Mouse (Mus musculus) limb, embryonic 10.5 days (tissue): ENCODE results near the gene Ing4. TPM values are rescaled to one million over a fixed set of nuclear protein-coding genes. Genes with fewer than 3 reads are reported as not detected.

Source experiments
- DNase-seq: peaks from one replicate; pipeline ENCODE4 v3.0.0-alpha.2; 2017; ENCODE audit warnings: low spot score
- H3K27ac ChIP-seq: fragments of 300-500 bp; sonication (generic); 2 replicates; pipeline ENCODE4 v1.5.1; 2016; ENCODE audit warnings: mild to moderate bottlenecking
- H3K27me3 ChIP-seq: fragments of 300-500 bp; sonication (generic); 2 replicates; pipeline ENCODE4 v1.6.1; 2016; ENCODE audit warnings: low read depth, mild to moderate bottlenecking; ENCODE audit not compliant: poor library complexity, severe bottlenecking
- H3K36me3 ChIP-seq: fragments of 300-500 bp; sonication (generic); 2 replicates; pipeline ENCODE4 v1.6.1; 2016; ENCODE audit warnings: mild to moderate bottlenecking, moderate library complexity
- H3K4me1 ChIP-seq: fragments of 300-500 bp; sonication (generic); 2 replicates; pipeline ENCODE4 v1.6.1; 2016
- H3K4me3 ChIP-seq: fragments of 300-500 bp; sonication (generic); 2 replicates; pipeline ENCODE4 v1.5.1; 2016; ENCODE audit warnings: mild to moderate bottlenecking, moderate library complexity
- H3K9me3 ChIP-seq: fragments of 300-500 bp; sonication (generic); replicated peaks from 2 replicates; pipeline ENCODE4 v1.6.1; 2016; ENCODE audit warnings: mild to moderate bottlenecking
- WGBS: fragments of 180-500 bp; shearing (Covaris S2); methylation state at CpG from one replicate; pipeline ENCODE4 v1.1.7; 2016; 5-methylcytosine and 5-hydroxymethylcytosine counted together
- microRNA-seq: library from miRNA; unstranded; fragments of <30 nt; microRNA quantifications from one replicate; pipeline ENCODE4, GENCODE M21; 2017
- polyA plus RNA-seq: library from polyadenylated mRNA; unstranded; fragments of >200 nt; fragmentation: Nextera tagmentation; extraction: Ambion mirVana; gene quantifications from 2 replicates; pipeline ENCODE4 v1.2.1, GENCODE M21; 2016

Gene Ing4
- polyA plus RNA-seq, 1 experiment from 2014 or later: 145 TPM

GRCm38 (mm10) chr6:125097346-125097689 lies 57.8 kb downstream of the Ing4 start:
- H3K27ac ChIP-seq: peak overlapping the region; percentile 97
- WGBS: 2% methylated on average over 12 of the region's 12 CpGs
- DNase-seq: no peak
- peak overlapping the region; percentile 100 for H3K4me3 ChIP-seq
- H3K27me3 ChIP-seq: no peaks in the 10 kb centered on the region
- H3K9me3 ChIP-seq: no peaks in the 10 kb centered on the region
- peaks cover 53% of the 10 kb centered on the region for H3K36me3 ChIP-seq
- peaks cover 66% of the 10 kb centered on the region for H3K4me1 ChIP-seq

- Histone ChIP-seq H3K9me3 (no peaks in the 10 kb centered on the region), H3K4me3 (peak overlapping the region; percentile 100), H3K27ac (peak overlapping the region; percentile 97; the same call in 1 of the 2 replicates), H3K4me1 (peaks cover 68% of the 10 kb centered on the region), H3K27me3 (no peaks in the 10 kb centered on the region), H3K36me3 (peaks cover 59% of the 10 kb centered on the region)
- 66% methylated on average over 8 of the region's 8 CpGs for WGBS
- no peak for DNase-seq
Observed at GRCm38 (mm10) chr6:125097951-125098350, 58.4 kb downstream of the Ing4 start.

- H3K9me3 ChIP-seq: no peaks in the 10 kb centered on the region
- H3K27ac ChIP-seq: peak overlapping the region; percentile 50
- H3K27me3 ChIP-seq: no peaks in the 10 kb centered on the region
- WGBS: 73% methylated on average over 3 of the region's 3 CpGs
- no peak for DNase-seq
- H3K4me3 ChIP-seq: peak overlapping the region; percentile 100
- H3K4me1 ChIP-seq: peaks cover 68% of the 10 kb centered on the region
- H3K36me3 ChIP-seq: peaks cover 65% of the 10 kb centered on the region
Observed at GRCm38 (mm10) chr6:125098513-125098912, 59.0 kb downstream of the Ing4 start.

Small RNA genes within 50 kb of the gene (microRNA-seq; reads per million reads assigned to microRNA genes)
- gene Mir7045: not detected

Other genes starting within 250 kb of the Ing4 start
- gene Spsb2, start 231.1 kb upstream of the Ing4 start, polyA plus RNA-seq: 4.7 and 6.9 TPM in 2 replicates
- 831 and 927 TPM in 2 replicates for gene Tpi1, start 225.5 kb upstream of the Ing4 start, polyA plus RNA-seq
- 200 and 209 TPM in 2 replicates for gene Usp5, start 210.3 kb upstream of the Ing4 start, polyA plus RNA-seq
- 243 and 250 TPM in 2 replicates for gene Cdca3, start 210.2 kb upstream of the Ing4 start, polyA plus RNA-seq
- gene Gnb3, start 199.5 kb upstream of the Ing4 start, polyA plus RNA-seq: 0.34 and 0.35 TPM in 2 replicates
- 17.3 and 26.8 TPM in 2 replicates for gene P3h3, start 182.0 kb upstream of the Ing4 start, polyA plus RNA-seq
- gene Gpr162, start 175.8 kb upstream of the Ing4 start, polyA plus RNA-seq: 0.59 and 1.2 TPM in 2 replicates
- gene Cd4, start 151.5 kb upstream of the Ing4 start, polyA plus RNA-seq: not detected in 2 replicates
- 0.88 and 1.6 TPM in 2 replicates for gene Lag3, start 128.1 kb upstream of the Ing4 start, polyA plus RNA-seq
- 144 and 208 TPM in 2 replicates for gene Ptms, start 119.7 kb upstream of the Ing4 start, polyA plus RNA-seq
- gene Mlf2, start 108.4 kb upstream of the Ing4 start, polyA plus RNA-seq: 428 and 433 TPM in 2 replicates
- gene Cops7a, start 74.2 kb upstream of the Ing4 start, polyA plus RNA-seq: 141 and 150 TPM in 2 replicates
- 0.40 and 1.4 TPM in 2 replicates for gene Pianp, start 43.1 kb upstream of the Ing4 start, polyA plus RNA-seq
- gene Zfp384, start 30.6 kb upstream of the Ing4 start, polyA plus RNA-seq: 12.8 and 15.2 TPM in 2 replicates
- 10.1 and 13.0 TPM in 2 replicates for gene Acrbp, start 9.9 kb downstream of the Ing4 start, polyA plus RNA-seq
- gene Lpar5, start 28.2 kb downstream of the Ing4 start, polyA plus RNA-seq: 0.14 and 0.18 TPM in 2 replicates
- 104 and 109 TPM in 2 replicates for gene Chd4, start 56.2 kb downstream of the Ing4 start, polyA plus RNA-seq
- gene Nop2, start 92.1 kb downstream of the Ing4 start, polyA plus RNA-seq: 94.6 and 119 TPM in 2 replicates
- 10.9 and 15.5 TPM in 2 replicates for gene Iffo1, start 105.5 kb downstream of the Ing4 start, polyA plus RNA-seq
- 2,585 and 3,112 TPM in 2 replicates for gene Gapdh, start 126.7 kb downstream of the Ing4 start, polyA plus RNA-seq
- gene Ncapd2, start 151.9 kb downstream of the Ing4 start, polyA plus RNA-seq: 285 and 288 TPM in 2 replicates
- gene Mrpl51, start 152.0 kb downstream of the Ing4 start, polyA plus RNA-seq: 213 and 231 TPM in 2 replicates
- gene Vamp1, start 175.8 kb downstream of the Ing4 start, polyA plus RNA-seq: 3.2 and 3.9 TPM in 2 replicates
- 1.0 and 1.8 TPM in 2 replicates for gene Tapbpl, start 192.1 kb downstream of the Ing4 start, polyA plus RNA-seq
- gene Cd27, start 197.2 kb downstream of the Ing4 start, polyA plus RNA-seq: 0.84 and 1.6 TPM in 2 replicates
- gene Tuba3a, start 246.3 kb downstream of the Ing4 start, polyA plus RNA-seq: 0.10 and 0.21 TPM in 2 replicates